Mouse (Mus musculus) splenic B cell, adult 2 months (primary cell): ENCODE results near the gene Slc6a9.

Source experiments
- DNase-seq: peaks from one replicate; pipeline ENCODE4 v3.0.0-alpha.2; 2011; ENCODE audit warnings: low read depth, low spot score
- H3K27me3 ChIP-seq: 2 replicates; pipeline ENCODE4 v1.6.1; 2012; ENCODE audit warnings: mild to moderate bottlenecking, low read length, moderate library complexity, mixed read lengths; ENCODE audit not compliant: control insufficient read depth, poor library complexity, insufficient read depth, severe bottlenecking
- H3K36me3 ChIP-seq: 2 replicates; pipeline ENCODE4 v1.6.1; 2012; ENCODE audit warnings: mild to moderate bottlenecking, low read length, moderate library complexity, mixed read lengths; ENCODE audit not compliant: control insufficient read depth, poor library complexity, insufficient read depth, severe bottlenecking

Gene Slc6a9

GRCm38 (mm10) chr4:117917847-117918246 is 83.5 kb downstream of the Slc6a9 start:
- no peaks in the 10 kb centered on the region for H3K27me3 ChIP-seq
- DNase-seq: no peak
- no peaks in the 10 kb centered on the region for H3K36me3 ChIP-seq

GRCm38 (mm10) chr4:117918261-117918660 is 84.0 kb downstream of the Slc6a9 start:
- Histone ChIP-seq H3K36me3 (no peaks in the 10 kb centered on the region), H3K27me3 (no peaks in the 10 kb centered on the region)

GRCm38 (mm10) chr4:117918762-117919161 is 84.5 kb downstream of the Slc6a9 start:
- DNase-seq: no peak
- H3K27me3 ChIP-seq: no peaks in the 10 kb centered on the region
- H3K36me3 ChIP-seq: no peaks in the 10 kb centered on the region

More at GRCm38 (mm10) chr4:117918261-117918660, 84.0 kb downstream of the Slc6a9 start:
- no peak for DNase-seq

GRCm38 (mm10) chr4:117921358-117921757 is 87.1 kb downstream of the Slc6a9 start:
- Histone ChIP-seq H3K36me3 (no peaks in the 10 kb centered on the region), H3K27me3 (no peaks in the 10 kb centered on the region)
- DNase-seq: peak; percentile 39

GRCm38 (mm10) chr4:117923450-117923849 is 89.1 kb downstream of the Slc6a9 start:
- no peaks in the 10 kb centered on the region for H3K36me3 ChIP-seq
- H3K27me3 ChIP-seq: no peaks in the 10 kb centered on the region

More at GRCm38 (mm10) chr4:117923450-117923849, 89.1 kb downstream of the Slc6a9 start:
- no peak for DNase-seq
